Mouse (Mus musculus) intestine, embryonic 15.5 days (tissue): Measurements from ENCODE around the gene Slc38a10. TPM values are rescaled to one million over a fixed set of nuclear protein-coding genes. Genes with fewer than 3 reads are reported as not detected.

Source experiments
- ATAC-seq: fragments of 200-750 bp; cut with Nextera tagmentation; 2 replicates; pipeline ENCODE4 v1.8.0; 2017; ENCODE audit warnings: moderate TSS enrichment, moderate library complexity
- H3K27ac ChIP-seq: fragments of 300-500 bp; sonication (generic); 2 replicates; pipeline ENCODE4 v1.5.1; 2015; ENCODE audit warnings: mild to moderate bottlenecking, inconsistent platforms
- H3K27me3 ChIP-seq: fragments of 300-500 bp; sonication (generic); replicated peaks from 2 replicates; pipeline ENCODE4 v1.6.1; 2015; ENCODE audit warnings: inconsistent platforms
- H3K36me3 ChIP-seq: fragments of 300-500 bp; sonication (generic); 2 replicates; pipeline ENCODE4 v1.6.1; 2015; ENCODE audit warnings: inconsistent platforms
- H3K4me1 ChIP-seq: fragments of 300-500 bp; sonication (generic); replicated peaks from 2 replicates; pipeline ENCODE4 v1.6.1; 2015; ENCODE audit warnings: inconsistent platforms
- H3K4me2 ChIP-seq: fragments of 300-500 bp; sonication (generic); replicated peaks from 2 replicates; pipeline ENCODE4 v1.6.1; 2015; ENCODE audit warnings: mild to moderate bottlenecking, inconsistent platforms
- H3K4me3 ChIP-seq: fragments of 300-500 bp; sonication (generic); replicated peaks from 2 replicates; pipeline ENCODE4 v1.5.1; 2015; ENCODE audit warnings: inconsistent platforms
- H3K9ac ChIP-seq: fragments of 300-500 bp; sonication (generic); 2 replicates; pipeline ENCODE4 v1.6.1; 2015; ENCODE audit warnings: inconsistent platforms
- H3K9me3 ChIP-seq: fragments of 300-500 bp; sonication (generic); 2 replicates; pipeline ENCODE4 v1.6.1; 2016; ENCODE audit warnings: inconsistent platforms
- WGBS: fragments of 180-500 bp; shearing (Covaris S2); methylation state at CpG from one replicate; pipeline ENCODE4 v1.1.7; 2015; 5-methylcytosine and 5-hydroxymethylcytosine counted together
- polyA plus RNA-seq: library from polyadenylated mRNA; unstranded; fragments of >200 nt; fragmentation: Nextera tagmentation; extraction: Ambion mirVana; gene quantifications from 2 replicates; pipeline ENCODE4 v1.2.1, GENCODE M21; 2015

Gene Slc38a10
- polyA plus RNA-seq, 1 experiment from 2014 or later, result 81.8 TPM

DNA sequence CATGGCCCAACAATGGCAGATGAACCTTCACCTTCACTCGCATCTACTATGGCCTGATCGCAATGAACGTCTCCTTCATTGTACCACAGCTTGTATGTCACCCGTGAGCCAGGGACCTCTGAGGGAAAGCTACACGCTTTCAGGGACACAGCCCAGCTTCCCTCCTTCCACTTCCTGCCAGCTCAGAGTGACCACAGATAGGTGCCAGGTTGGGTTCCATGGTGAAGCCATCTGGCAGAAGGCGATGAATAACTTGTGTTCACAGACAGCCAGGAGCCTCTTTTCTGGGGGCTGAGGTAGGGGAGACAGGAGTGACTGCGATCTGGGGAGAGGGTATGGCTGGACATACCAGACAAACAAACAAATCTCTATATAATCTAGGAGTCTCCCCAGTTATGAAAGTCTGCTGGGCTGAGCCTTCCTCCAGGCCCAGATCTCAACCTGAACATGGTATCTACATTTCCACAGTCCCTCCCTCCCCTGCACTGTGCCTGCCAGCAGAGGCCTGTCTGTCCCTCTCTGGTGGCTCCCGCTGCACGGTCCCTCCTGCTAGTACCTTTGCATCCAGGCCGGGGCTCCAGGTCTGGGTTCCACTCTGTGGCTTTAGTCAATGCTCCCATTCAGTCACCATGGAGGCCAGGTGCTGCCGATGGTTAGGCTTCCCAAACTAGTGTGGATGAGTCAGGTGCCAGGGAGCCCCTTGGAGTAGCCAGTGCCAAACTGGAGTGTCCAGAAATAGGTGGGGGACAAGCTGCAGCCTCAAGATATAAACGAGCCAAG, 95.0 kb downstream of the Slc38a10 start:
- 84% methylated on average over 12 of the region's 12 CpGs for WGBS
- Histone ChIP-seq H3K27ac (no peak overlapping the region), H3K4me1 (peaks cover 10% of the 10 kb centered on the region), H3K4me2 (no peak overlapping the region), H3K4me3 (no peak overlapping the region), H3K9ac (no peak overlapping the region), H3K36me3 (no peaks in the 10 kb centered on the region), H3K9me3 (no peaks in the 10 kb centered on the region), H3K27me3 (no peaks in the 10 kb centered on the region)
- no peak for ATAC-seq

Other genes with a start within 250 kb of the Slc38a10 start
- gene Chmp6, start 237.9 kb downstream of the Slc38a10 start, polyA plus RNA-seq, result 88.0 and 91.1 TPM in 2 replicates
- gene Baiap2, start 208.6 kb downstream of the Slc38a10 start, polyA plus RNA-seq, result 12.0 and 13.1 TPM in 2 replicates
- 3.1 and 3.4 TPM in 2 replicates for gene Aatk, start 104.2 kb downstream of the Slc38a10 start, polyA plus RNA-seq
- 14.2 and 19.7 TPM in 2 replicates for gene Cep131, start 64.5 kb downstream of the Slc38a10 start, polyA plus RNA-seq
- gene Tepsin, start 52.6 kb downstream of the Slc38a10 start, polyA plus RNA-seq, result 15.4 and 17.7 TPM in 2 replicates
- 90.8 and 109 TPM in 2 replicates for gene Ndufaf8, start 52.4 kb downstream of the Slc38a10 start, polyA plus RNA-seq
- 5.8 and 7.1 TPM in 2 replicates for gene Bahcc1, start 81.6 kb upstream of the Slc38a10 start, polyA plus RNA-seq
- 2,607 and 2,658 TPM in 2 replicates for gene Actg1, start 197.2 kb upstream of the Slc38a10 start, polyA plus RNA-seq
- 0.18 TPM in 1 of 2 replicates, not detected in the other for gene Fscn2, start 210.2 kb upstream of the Slc38a10 start, polyA plus RNA-seq
- 24.2 and 29.4 TPM in 2 replicates for gene Faap100, start 227.4 kb upstream of the Slc38a10 start, polyA plus RNA-seq